Comparison of ENCODE assay signal across 8 mouse cellular contexts in genomic region chr2:122467351-122468013, GRCm38 (mm10). TPM values are rescaled to one million over a fixed set of nuclear protein-coding genes. Genes with fewer than 3 reads are reported as not detected.
DNase-seq lines count a peak whose midpoint lies in the region; ATAC-seq lines count a peak whose summit lies in the region.

No protein-coding gene starts in this region.

- H3K9me3 ChIP-seq in hindbrain, embryonic 14.5 days (ENCODE audit: control insufficient read depth, low read length) = no peaks in the 10 kb centered on the region

- H3K27ac ChIP-seq in hindbrain, embryonic 14.5 days = no peak overlapping the region

- H3K9ac ChIP-seq in hindbrain, embryonic 14.5 days = peak overlapping the region; percentile 58

- H3K4me3 ChIP-seq in hindbrain, embryonic 14.5 days (replicated peaks; ENCODE audit: low read length) = peak overlapping the region; percentile 41

- no peaks in the 10 kb centered on the region for H3K27me3 ChIP-seq in hindbrain, embryonic 14.5 days (ENCODE audit: control insufficient read depth, insufficient read depth, low read length)

- whole genome bisulfite sequencing in hindbrain, embryonic 14.5 days = under 1% methylated on average over 46 of the region's 46 CpGs

- no peaks in the 10 kb centered on the region for H3K36me3 ChIP-seq in hindbrain, embryonic 14.5 days (replicated peaks; ENCODE audit: control insufficient read depth, insufficient read depth)

- peak; percentile 79 for DNase-seq in T-cell, adult 2 months (ENCODE audit: low spot score)
- peak; percentile 87 to 93 for DNase-seq in cerebellum, postnatal 36 days
- DNase-seq in frontal cortex, postnatal 36 days (ENCODE audit: low spot score in 2 of 2) = peak; percentile 83 to 85
- DNase-seq in hindbrain, embryonic 14.5 days (ENCODE audit: low spot score) = peak; percentile 78
- peak; percentile 70 to 76 for DNase-seq in layer of hippocampus, postnatal 25 days (ENCODE audit: extremely low spot score in 1 of 2, low spot score in 1 of 2)
- peak; percentile 93 for DNase-seq in lung, postnatal 14 days
- DNase-seq in ovary, postnatal 36 days (ENCODE audit: low spot score) = peak; percentile 94
- peak; percentile 93 for DNase-seq in thymus, postnatal 14 days

- ATAC-seq in hindbrain, embryonic 14.5 days (ENCODE audit: low FRiP score) = peak; percentile 99

- H3K4me1 ChIP-seq in hindbrain, embryonic 14.5 days (replicated peaks; ENCODE audit: control insufficient read depth, insufficient read depth, low read length) = peaks cover 6% of the 10 kb centered on the region

- H3K4me2 ChIP-seq in hindbrain, embryonic 14.5 days (replicated peaks) = peak overlapping the region; percentile 86

RNA-seq across cellular contexts. Expression of gene Gm14085, which starts 17.3 kb away (rescaled TPM):
- polyA plus RNA-seq in hindbrain, embryonic 14.5 days (2014; fragmentation: Nextera tagmentation; extraction: Ambion mirVana) = not detected in 2 replicates
- total RNA-seq in layer of hippocampus, postnatal 25 days (2021) = not detected

RNA-seq across cellular contexts. Expression of gene Slc28a2, which starts 41.2 kb away (rescaled TPM):
- polyA plus RNA-seq in hindbrain, embryonic 14.5 days (2014; fragmentation: Nextera tagmentation; extraction: Ambion mirVana) = 0.07 and 0.09 TPM in 2 replicates
- under 1 TPM in 1 of 2 experiments, not detected in 1; 0.12 TPM for total RNA-seq in layer of hippocampus, postnatal 25 days (2021)
